ENCODE assay signal across 11 mouse cellular contexts in the genomic region with DNA sequence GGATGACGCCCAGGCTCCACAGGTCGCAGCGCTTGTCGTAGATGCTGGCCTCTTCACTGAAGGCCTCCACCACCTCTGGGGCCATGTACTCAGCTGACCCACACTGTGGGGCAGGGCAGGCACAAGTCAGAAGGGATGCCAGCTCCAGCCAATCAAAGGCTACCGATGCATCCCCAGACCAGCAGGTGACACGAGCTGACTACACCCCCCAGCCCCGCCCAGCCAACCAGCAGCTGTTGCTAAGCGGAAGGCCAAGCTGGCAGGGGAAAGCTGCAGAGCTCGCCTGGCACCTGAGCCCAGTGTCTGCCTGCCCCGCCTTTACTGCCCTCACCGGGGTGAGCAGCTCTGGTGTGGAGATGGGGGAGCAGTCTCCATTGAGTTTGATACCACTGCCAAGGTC. TPM values are rescaled to one million over a fixed set of nuclear protein-coding genes. Genes with fewer than 3 reads are reported as not detected.
DNase-seq lines count a peak whose midpoint lies in the region; ATAC-seq and TF ChIP-seq lines count a peak whose summit lies in the region.
"Had no signal": no experiment of that assay in that cellular context is flagged by ENCODE, and none has a peak within 500 bp of the region (broad histone marks: within the 10 kb centered on the region; RNA-seq: fewer than 3 reads in every experiment).

No protein-coding gene starts in this region.

- no peaks in the 10 kb centered on the region for H3K27me3 ChIP-seq in spleen, adult 2 months (ENCODE audit: control insufficient read depth, insufficient read depth, low read length)
- H3K27me3 ChIP-seq in stomach, embryonic 16.5 days (ENCODE audit: control insufficient read depth, insufficient read depth, low read length): no peaks in the 10 kb centered on the region
- H3K27me3 ChIP-seq: liver, embryonic 13.5 days had no signal

- WGBS in spleen, adult 2 months: 82% methylated on average over 11 of the region's 11 CpGs
- WGBS in stomach, embryonic 16.5 days: 71% methylated on average over 11 of the region's 11 CpGs

- peak overlapping the region; percentile 6; the same call in 1 of the 2 replicates for H3K27ac ChIP-seq in spleen, adult 2 months (ENCODE audit: insufficient read depth, low read length)
- peak overlapping the region; percentile 38 for H3K27ac ChIP-seq in stomach, embryonic 16.5 days (ENCODE audit: low read length)
- H3K27ac ChIP-seq: liver, embryonic 13.5 days had no signal

- TF ChIP-seq CTCF in spleen, adult 2 months (IDR thresholded peaks at IDR 0.05; ENCODE audit: extremely low read depth, insufficient read depth, insufficient read length, insufficient replicate concordance): no peak

- peak; percentile 90 for DNase-seq in gastrocnemius, adult 18-20 months (ENCODE audit: low spot score)
- DNase-seq in gastrocnemius, postnatal 4 days (ENCODE audit: low spot score in 2 of 2): no peak
- peak in 1 of 2 experiments; percentile 56 for DNase-seq in spleen, adult 2 months (ENCODE audit: low read depth in 1 of 2, low spot score in 2 of 2)
- DNase-seq in spleen, adult 18-20 months: no peak
- peak; percentile 53 for DNase-seq in kidney, postnatal 10 days
- DNase-seq in right cerebral cortex, postnatal 4 days: no peak
- no peak for DNase-seq in frontal cortex, postnatal 25 days (ENCODE audit: low spot score in 2 of 2)
- DNase-seq: liver, embryonic 13.5 days; midbrain, embryonic 14.5 days; thymus, adult 18-20 months had no signal

- ATAC-seq in stomach, embryonic 16.5 days (ENCODE audit: insufficient read depth, low FRiP score): no peak

- no peaks in the 10 kb centered on the region for H3K9me3 ChIP-seq in stomach, embryonic 16.5 days (replicated peaks; ENCODE audit: control insufficient read depth, low read length)
- H3K9me3 ChIP-seq: liver, embryonic 13.5 days had no signal

- H3K36me3 ChIP-seq in spleen, adult 2 months (ENCODE audit: control insufficient read depth, insufficient read depth, low read length): peaks cover 73% of the 10 kb centered on the region
- peaks cover 36% of the 10 kb centered on the region for H3K36me3 ChIP-seq in stomach, embryonic 16.5 days (ENCODE audit: control insufficient read depth, insufficient read depth, low read length)

- no peak overlapping the region for H3K4me3 ChIP-seq in spleen, adult 2 months (ENCODE audit: extremely low read depth, insufficient read depth, insufficient read length)
- H3K4me3 ChIP-seq in stomach, embryonic 16.5 days (replicated peaks; ENCODE audit: low read length): no peak overlapping the region
- H3K4me3 ChIP-seq: liver, embryonic 13.5 days had no signal

- TF ChIP-seq POLR2A in spleen, adult 2 months (IDR thresholded peaks at IDR 0.05; ENCODE audit: low read depth, low read length): no peak

- H3K4me2 ChIP-seq in stomach, embryonic 16.5 days (ENCODE audit: low read depth, low read length): no peak overlapping the region
- H3K4me2 ChIP-seq: liver, embryonic 13.5 days had no signal

- H3K9ac ChIP-seq in stomach, embryonic 16.5 days (ENCODE audit: low read length): no peak overlapping the region
- H3K9ac ChIP-seq: liver, embryonic 13.5 days had no signal

- peaks cover 60% of the 10 kb centered on the region for H3K4me1 ChIP-seq in spleen, adult 2 months (ENCODE audit: control insufficient read depth, insufficient read depth, insufficient read length)
- peaks cover 57% of the 10 kb centered on the region for H3K4me1 ChIP-seq in stomach, embryonic 16.5 days (ENCODE audit: control insufficient read depth, insufficient read depth, low read length)

RNA-seq across cellular contexts. Expression of a gene that starts 9.3 kb away (rescaled TPM):
- total RNA-seq in gastrocnemius, adult 18-20 months (2021): 100 to 1,000 TPM; 244 to 292 TPM
- total RNA-seq in gastrocnemius, postnatal 4 days (2021): 100 to 1,000 TPM; 170 to 176 TPM
- 351 and 533 TPM in 2 replicates for polyA plus RNA-seq in spleen, adult 2 months (2012; rRNA removed)
- polyA plus RNA-seq in stomach, embryonic 16.5 days (2015; fragmentation: Nextera tagmentation; extraction: Ambion mirVana): 42.8 and 45.1 TPM in 2 replicates

RNA-seq across cellular contexts. Expression of a gene that starts 11.7 kb away (rescaled TPM):
- total RNA-seq in gastrocnemius, adult 18-20 months (2021): 10 to 100 TPM; 38.5 to 40.0 TPM
- 10 to 100 TPM; 50.7 to 50.8 TPM for total RNA-seq in gastrocnemius, postnatal 4 days (2021)
- 49.5 and 66.1 TPM in 2 replicates for polyA plus RNA-seq in spleen, adult 2 months (2012; rRNA removed)
- polyA plus RNA-seq in stomach, embryonic 16.5 days (2015; fragmentation: Nextera tagmentation; extraction: Ambion mirVana): 11.5 and 12.7 TPM in 2 replicates

RNA-seq across cellular contexts. Expression of a gene that starts 33.2 kb away (rescaled TPM):
- total RNA-seq in gastrocnemius, adult 18-20 months (2021): 1 to 10 TPM; 2.3 to 4.1 TPM
- total RNA-seq in gastrocnemius, postnatal 4 days (2021): 10 to 100 TPM; 24.0 to 25.4 TPM
- 130 and 156 TPM in 2 replicates for polyA plus RNA-seq in spleen, adult 2 months (2012; rRNA removed)
- 51.6 and 57.5 TPM in 2 replicates for polyA plus RNA-seq in stomach, embryonic 16.5 days (2015; fragmentation: Nextera tagmentation; extraction: Ambion mirVana)

RNA-seq across cellular contexts. Expression of a gene that starts 33.4 kb away (rescaled TPM):
- total RNA-seq in gastrocnemius, adult 18-20 months (2021): 1 to 10 TPM in 1 of 2 experiments, under 1 TPM in 1; 0.91 to 1.9 TPM
- total RNA-seq in gastrocnemius, postnatal 4 days (2021): 1 to 10 TPM; 8.3 to 8.4 TPM
- 49.0 and 60.8 TPM in 2 replicates for polyA plus RNA-seq in spleen, adult 2 months (2012; rRNA removed)
- polyA plus RNA-seq in stomach, embryonic 16.5 days (2015; fragmentation: Nextera tagmentation; extraction: Ambion mirVana): 25.5 and 28.7 TPM in 2 replicates

RNA-seq across cellular contexts. Expression of a gene that starts 46.0 kb away (rescaled TPM):
- 100 to 1,000 TPM in 1 of 2 experiments, 10 to 100 TPM in 1; 97.2 to 128 TPM for total RNA-seq in gastrocnemius, adult 18-20 months (2021)
- total RNA-seq in gastrocnemius, postnatal 4 days (2021): 100 to 1,000 TPM; 167 to 169 TPM
- polyA plus RNA-seq in spleen, adult 2 months (2012; rRNA removed): 206 and 283 TPM in 2 replicates
- 18.1 TPM in 2 replicates for polyA plus RNA-seq in stomach, embryonic 16.5 days (2015; fragmentation: Nextera tagmentation; extraction: Ambion mirVana)

Comparison
In these comparisons a context has a peak if more than half of its experiments do, and no peak if none do; other contexts are left out.
1. DNase-seq: peak in gastrocnemius, adult 18-20 months (single experiment) and kidney, postnatal 10 days (single experiment); none in gastrocnemius, postnatal 4 days (0 of 2), spleen, adult 18-20 months (0 of 2), right cerebral cortex, postnatal 4 days (single experiment) and frontal cortex, postnatal 25 days (0 of 2).
2. RNA of a gene that starts 33.2 kb away (total RNA-seq): 24.0 to 25.4 TPM in gastrocnemius, postnatal 4 days; 2.3 to 4.1 TPM in gastrocnemius, adult 18-20 months; every median in the first group is over 4 times any median in the second.